Mouse (Mus musculus) brain, embryonic 14.5 days (tissue): Measurements from ENCODE around the gene Clec2l. TPM values are rescaled to one million over a fixed set of nuclear protein-coding genes. Genes with fewer than 3 reads are reported as not detected.
A peak's percentile ranks its signal among the peaks of the same experiment; 100 is the strongest.
"Not testable (repeated sequence)": the region's sequence is repeated elsewhere in the genome, so short reads cannot be mapped to it uniquely, and the experiment has no call there.

Source experiments
- DNase-seq: peaks from one replicate; pipeline ENCODE4 v3.0.0-alpha.2; 2011; ENCODE audit warnings: low read depth
- CTCF ChIP-seq: fragments of 200-500 bp; IDR thresholded peaks from 2 replicates; pipeline ENCODE4 v1.5.1; 2012; ENCODE audit warnings: inconsistent platforms, mild to moderate bottlenecking, moderate library complexity, borderline replicate concordance; ENCODE audit not compliant: insufficient read depth, insufficient read length; ENCODE audit errors: extremely low read depth
- POLR2A ChIP-seq: fragments of 200-500 bp; IDR thresholded peaks from 2 replicates; pipeline ENCODE4 v1.6.1; 2012; ENCODE audit warnings: mild to moderate bottlenecking, inconsistent platforms, borderline replicate concordance; ENCODE audit not compliant: poor library complexity, insufficient read depth, insufficient read length, severe bottlenecking; ENCODE audit errors: extremely low read depth
- polyA plus RNA-seq: library from polyadenylated mRNA; depleted of rRNA; stranded (reverse); fragments of >200 nt; gene quantifications from 2 replicates; pipeline ENCODE4 v1.2.3, GENCODE M21; 2012

Clec2l gene
- polyA plus RNA-seq, 1 experiment = 41.3 TPM

GRCm38 (mm10) chr6:38640401-38640800, 22.5 kb upstream of the Clec2l start:
- no peak for DNase-seq
- TF ChIP-seq POLR2A (no peak), CTCF (no peak)

GRCm38 (mm10) chr6:38641228-38641627, 21.6 kb upstream of the Clec2l start:
- no peak for DNase-seq
- no peak for TF ChIP-seq POLR2A
- TF ChIP-seq CTCF = no peak

- DNase-seq = peak; percentile 14
- TF ChIP-seq CTCF (no peak), POLR2A (no peak)
Measured at GRCm38 (mm10) chr6:38641645-38642044, 21.2 kb upstream of the Clec2l start.

GRCm38 (mm10) chr6:38642593-38642992, 20.3 kb upstream of the Clec2l start:
- no peak for TF ChIP-seq CTCF
- no peak for TF ChIP-seq POLR2A
- no peak for DNase-seq

GRCm38 (mm10) chr6:38643039-38643438, 19.8 kb upstream of the Clec2l start:
- DNase-seq = no peak
- TF ChIP-seq POLR2A (no peak), CTCF (no peak)

- no peak for DNase-seq
- no peak for TF ChIP-seq POLR2A
- no peak for TF ChIP-seq CTCF
Measured at GRCm38 (mm10) chr6:38649545-38649944, 13.3 kb upstream of the Clec2l start.

- TF ChIP-seq POLR2A (no peak), CTCF (peak; percentile 96)
- DNase-seq = peak; percentile 85
Measured at GRCm38 (mm10) chr6:38650263-38650937, 12.5 kb upstream of the Clec2l start.

- TF ChIP-seq CTCF (no peak), POLR2A (no peak)
Measured at GRCm38 (mm10) chr6:38661626-38662025, 1.2 kb upstream of the Clec2l start.

GRCm38 (mm10) chr6:38669580-38669979, 6.7 kb downstream of the Clec2l start:
- TF ChIP-seq CTCF (peak; percentile 4; the same call in 1 of the 2 replicates), POLR2A (no peak)

More at GRCm38 (mm10) chr6:38661626-38662025, 1.2 kb upstream of the Clec2l start:
- DNase-seq = no peak

GRCm38 (mm10) chr6:38670488-38670887, 7.6 kb downstream of the Clec2l start:
- DNase-seq = not testable (repeated sequence)

More at GRCm38 (mm10) chr6:38669580-38669979, 6.7 kb downstream of the Clec2l start:
- DNase-seq = no peak

GRCm38 (mm10) chr6:38671270-38671669, 8.4 kb downstream of the Clec2l start:
- TF ChIP-seq CTCF (no peak), POLR2A (no peak)
- no peak for DNase-seq

- no peak for TF ChIP-seq CTCF
- no peak for TF ChIP-seq POLR2A
- no peak for DNase-seq
Measured at GRCm38 (mm10) chr6:38672011-38672410, 9.1 kb downstream of the Clec2l start.
